Mouse (Mus musculus): ENCODE measurements around the gene Stom. TPM values are rescaled to one million over a fixed set of nuclear protein-coding genes. Genes with fewer than 3 reads are reported as not detected.
A peak's percentile ranks its signal among the peaks of the same experiment; 100 is the strongest.

The Stom gene
- polyA plus RNA-seq, 1 experiment = 18.8 TPM

GRCm38 (mm10) chr2:35302049-35302885 is 34.5 kb downstream of the Stom start:
- no peak overlapping the region for H3K4me3 ChIP-seq (ENCODE audit: insufficient read depth, low read depth, low read length)
- no peaks in the 10 kb centered on the region for H3K27me3 ChIP-seq (replicated peaks; ENCODE audit: control insufficient read depth, insufficient read depth, low read length)
- no peak overlapping the region for H3K27ac ChIP-seq (ENCODE audit: insufficient read depth, low read depth, low read length)
- H3K4me1 ChIP-seq (ENCODE audit: control insufficient read depth, insufficient read depth, low read length) = no peaks in the 10 kb centered on the region
- DNase-seq = peak; percentile 13
- 67% methylated on average over 13 of the region's 13 CpGs for WGBS
- TF ChIP-seq POLR2A (IDR thresholded peaks at IDR 0.05; ENCODE audit: low read depth, low read length) = no peak
- no peak for TF ChIP-seq CTCF (conservative IDR thresholded peaks at IDR 0.05; ENCODE audit: insufficient read depth, insufficient read length, low read depth, low read length)
- no peaks in the 10 kb centered on the region for H3K36me3 ChIP-seq (ENCODE audit: control insufficient read depth, insufficient read depth, low read length)

GRCm38 (mm10) chr2:35299437-35299836 is 37.3 kb downstream of the Stom start:
- TF ChIP-seq POLR2A (IDR thresholded peaks at IDR 0.05; ENCODE audit: low read depth, low read length) (no peak), CTCF (conservative IDR thresholded peaks at IDR 0.05; ENCODE audit: insufficient read depth, insufficient read length, low read depth, low read length) (no peak)
- Histone ChIP-seq H3K4me1 (ENCODE audit: control insufficient read depth, insufficient read depth, low read length) (no peaks in the 10 kb centered on the region), H3K36me3 (ENCODE audit: control insufficient read depth, insufficient read depth, low read length) (no peaks in the 10 kb centered on the region), H3K27ac (ENCODE audit: insufficient read depth, low read depth, low read length) (no peak overlapping the region), H3K27me3 (replicated peaks; ENCODE audit: control insufficient read depth, insufficient read depth, low read length) (no peaks in the 10 kb centered on the region), H3K4me3 (ENCODE audit: insufficient read depth, low read depth, low read length) (no peak overlapping the region)
- WGBS = 80% methylated on average over 2 of the region's 2 CpGs
- no peak for DNase-seq

GRCm38 (mm10) chr2:35297703-35298332 is 39.0 kb downstream of the Stom start:
- no peak overlapping the region for H3K27ac ChIP-seq (ENCODE audit: insufficient read depth, low read depth, low read length)
- H3K36me3 ChIP-seq (ENCODE audit: control insufficient read depth, insufficient read depth, low read length) = no peaks in the 10 kb centered on the region
- no peaks in the 10 kb centered on the region for H3K27me3 ChIP-seq (replicated peaks; ENCODE audit: control insufficient read depth, insufficient read depth, low read length)
- no peak for TF ChIP-seq POLR2A (IDR thresholded peaks at IDR 0.05; ENCODE audit: low read depth, low read length)
- peak; percentile 99 for TF ChIP-seq CTCF (conservative IDR thresholded peaks at IDR 0.05; ENCODE audit: insufficient read depth, insufficient read length, low read depth, low read length)
- peak; percentile 75 for DNase-seq
- no peak overlapping the region for H3K4me3 ChIP-seq (ENCODE audit: insufficient read depth, low read depth, low read length)
- 23% methylated on average over 15 of the region's 15 CpGs for WGBS
- H3K4me1 ChIP-seq (ENCODE audit: control insufficient read depth, insufficient read depth, low read length) = no peaks in the 10 kb centered on the region

GRCm38 (mm10) chr2:35293291-35293690 is 43.5 kb downstream of the Stom start:
- H3K4me3 ChIP-seq (ENCODE audit: insufficient read depth, low read depth, low read length) = no peak overlapping the region
- no peak overlapping the region for H3K27ac ChIP-seq (ENCODE audit: insufficient read depth, low read depth, low read length)
- WGBS = 89% methylated on average over 8 of the region's 8 CpGs
- no peaks in the 10 kb centered on the region for H3K4me1 ChIP-seq (ENCODE audit: control insufficient read depth, insufficient read depth, low read length)
- no peak for TF ChIP-seq POLR2A (IDR thresholded peaks at IDR 0.05; ENCODE audit: low read depth, low read length)
- TF ChIP-seq CTCF (conservative IDR thresholded peaks at IDR 0.05; ENCODE audit: insufficient read depth, insufficient read length, low read depth, low read length) = no peak
- no peak for DNase-seq
- H3K36me3 ChIP-seq (ENCODE audit: control insufficient read depth, insufficient read depth, low read length) = no peaks in the 10 kb centered on the region
- H3K27me3 ChIP-seq (replicated peaks; ENCODE audit: control insufficient read depth, insufficient read depth, low read length) = no peaks in the 10 kb centered on the region

GRCm38 (mm10) chr2:35292700-35293099 is 44.1 kb downstream of the Stom start:
- no peak for TF ChIP-seq POLR2A (IDR thresholded peaks at IDR 0.05; ENCODE audit: low read depth, low read length)
- TF ChIP-seq CTCF (conservative IDR thresholded peaks at IDR 0.05; ENCODE audit: insufficient read depth, insufficient read length, low read depth, low read length) = no peak
- Histone ChIP-seq H3K4me3 (ENCODE audit: insufficient read depth, low read depth, low read length) (no peak overlapping the region), H3K36me3 (ENCODE audit: control insufficient read depth, insufficient read depth, low read length) (no peaks in the 10 kb centered on the region), H3K4me1 (ENCODE audit: control insufficient read depth, insufficient read depth, low read length) (no peaks in the 10 kb centered on the region), H3K27me3 (replicated peaks; ENCODE audit: control insufficient read depth, insufficient read depth, low read length) (no peaks in the 10 kb centered on the region), H3K27ac (ENCODE audit: insufficient read depth, low read depth, low read length) (no peak overlapping the region)
- 85% methylated on average over 3 of the region's 3 CpGs for WGBS
- no peak for DNase-seq

- DNase-seq = peak; percentile 56
- Histone ChIP-seq H3K36me3 (ENCODE audit: control insufficient read depth, insufficient read depth, low read length) (no peaks in the 10 kb centered on the region), H3K4me3 (ENCODE audit: insufficient read depth, low read depth, low read length) (no peak overlapping the region), H3K27me3 (replicated peaks; ENCODE audit: control insufficient read depth, insufficient read depth, low read length) (no peaks in the 10 kb centered on the region), H3K27ac (ENCODE audit: insufficient read depth, low read depth, low read length) (no peak overlapping the region), H3K4me1 (ENCODE audit: control insufficient read depth, insufficient read depth, low read length) (no peaks in the 10 kb centered on the region)
- no peak for TF ChIP-seq POLR2A (IDR thresholded peaks at IDR 0.05; ENCODE audit: low read depth, low read length)
- TF ChIP-seq CTCF (conservative IDR thresholded peaks at IDR 0.05; ENCODE audit: insufficient read depth, insufficient read length, low read depth, low read length) = peak; percentile 41
- WGBS = 19% methylated on average over 3 of the region's 3 CpGs
These were observed 44.9 kb downstream of the Stom start for GRCm38 (mm10) chr2:35291856-35292255.

All from kidney, adult 2 months (tissue).